Mouse (Mus musculus) megakaryocyte, embryonic 14.5 days (primary cell): ENCODE data around the gene Pcdh9.

ENCODE experiments used
- FLI1 ChIP-seq: IDR thresholded peaks from 2 replicates; pipeline ENCODE4 v1.6.1; 2012; ENCODE audit warnings: low read length, inconsistent platforms, mixed read lengths
- GATA1 ChIP-seq: IDR thresholded peaks from 3 replicates; pipeline ENCODE4 v1.6.1; 2012; ENCODE audit warnings: mixed read lengths, low read length, inconsistent platforms, borderline replicate concordance

GRCm38 (mm10) chr14:93169201-93169600 is 721.3 kb downstream of the Pcdh9 start:
- TF ChIP-seq GATA1 = no peak
- no peak for TF ChIP-seq FLI1
